Mouse (Mus musculus): ENCODE data around the gene Ikzf3. TPM values are rescaled to one million over a fixed set of nuclear protein-coding genes. Genes with fewer than 3 reads are reported as not detected.

Gene Ikzf3
- polyA plus RNA-seq, 1 experiment from 2014 or later, result 0.05 TPM

- H3K9me3 ChIP-seq (replicated peaks), result no peaks in the 10 kb centered on the region
- H3K4me2 ChIP-seq, result no peak overlapping the region
- H3K27me3 ChIP-seq, result no peaks in the 10 kb centered on the region
- H3K4me1 ChIP-seq (replicated peaks), result peaks cover 6% of the 10 kb centered on the region; the same call in 1 of the 2 replicates
- H3K4me3 ChIP-seq, result no peak overlapping the region
- WGBS, result 66% methylated on average over 13 of the region's 13 CpGs
- H3K36me3 ChIP-seq, result no peaks in the 10 kb centered on the region
- H3K27ac ChIP-seq, result no peak overlapping the region
- no peak overlapping the region for H3K9ac ChIP-seq
- no peak for ATAC-seq (replicated peaks; ENCODE audit: insufficient number of reproducible peaks, insufficient read depth, low FRiP score, low read depth)
These were observed 18.1 kb upstream of the Ikzf3 start for GRCm38 (mm10) chr11:98563921-98564414.

DNA sequence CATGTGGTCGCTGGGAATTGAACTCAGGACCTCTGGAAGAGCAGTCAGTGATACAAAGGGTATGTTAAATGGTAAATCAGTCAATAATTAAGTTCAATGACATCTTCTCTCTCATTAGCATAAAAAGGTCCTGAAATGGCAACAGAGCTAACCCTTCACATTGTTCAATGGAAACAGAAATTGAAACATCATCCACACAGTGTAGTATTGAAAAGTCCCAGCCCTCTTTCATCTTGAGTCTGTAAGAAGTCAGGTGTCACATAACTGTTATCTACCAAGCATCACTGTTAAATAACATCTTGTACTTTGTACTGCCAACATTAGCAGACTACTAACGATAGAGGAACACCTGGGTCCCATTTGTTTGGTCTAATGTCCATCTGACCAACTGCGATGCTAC, 17.2 kb upstream of the Ikzf3 start:
- 76% methylated on average over 3 of the region's 3 CpGs for WGBS
- peaks cover 6% of the 10 kb centered on the region; the same call in 1 of the 2 replicates for H3K4me1 ChIP-seq (replicated peaks)

DNA sequence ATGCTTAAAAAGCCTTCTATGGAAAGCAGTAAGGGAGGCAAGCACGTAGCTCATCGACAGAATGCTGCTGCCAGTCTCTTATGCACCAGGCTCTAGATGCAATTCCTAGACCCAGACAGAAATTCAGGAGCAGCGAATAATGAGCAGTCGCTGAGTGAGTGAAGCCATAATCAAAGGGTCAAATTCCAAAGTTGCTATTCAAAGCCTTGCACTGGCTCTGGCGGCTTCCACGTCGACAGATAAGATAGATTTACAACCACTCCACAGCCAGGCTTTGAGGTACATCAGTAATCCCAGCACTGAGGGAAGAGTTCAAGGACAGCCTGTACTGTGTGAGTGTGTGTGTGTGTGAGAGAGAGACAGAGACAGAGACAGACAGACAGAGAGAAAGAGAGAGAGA, 15.1 kb upstream of the Ikzf3 start:
- H3K4me3 ChIP-seq, result no peak overlapping the region
- 18% methylated on average over 7 of the region's 7 CpGs for WGBS
- ATAC-seq (replicated peaks; ENCODE audit: insufficient number of reproducible peaks, insufficient read depth, low FRiP score, low read depth), result no peak
- no peak overlapping the region for H3K4me2 ChIP-seq
- 0 out of 2 replicates have a peak overlapping the region, but pooled peaks have one; percentile 21 for H3K27ac ChIP-seq
- no peaks in the 10 kb centered on the region for H3K9me3 ChIP-seq (replicated peaks)
- no peaks in the 10 kb centered on the region for H3K27me3 ChIP-seq
- no peaks in the 10 kb centered on the region for H3K36me3 ChIP-seq
- no peak overlapping the region for H3K9ac ChIP-seq
- H3K4me1 ChIP-seq (replicated peaks), result peaks cover 6% of the 10 kb centered on the region; the same call in 1 of the 2 replicates

More for the DNA sequence above, 17.2 kb upstream of the Ikzf3 start:
- H3K4me2 ChIP-seq, result no peak overlapping the region
- H3K9me3 ChIP-seq (replicated peaks), result no peaks in the 10 kb centered on the region
- no peak overlapping the region for H3K4me3 ChIP-seq
- ATAC-seq (replicated peaks; ENCODE audit: insufficient number of reproducible peaks, insufficient read depth, low FRiP score, low read depth), result no peak
- H3K9ac ChIP-seq, result no peak overlapping the region
- H3K27ac ChIP-seq, result no peak overlapping the region
- H3K36me3 ChIP-seq, result no peaks in the 10 kb centered on the region
- H3K27me3 ChIP-seq, result no peaks in the 10 kb centered on the region

DNA sequence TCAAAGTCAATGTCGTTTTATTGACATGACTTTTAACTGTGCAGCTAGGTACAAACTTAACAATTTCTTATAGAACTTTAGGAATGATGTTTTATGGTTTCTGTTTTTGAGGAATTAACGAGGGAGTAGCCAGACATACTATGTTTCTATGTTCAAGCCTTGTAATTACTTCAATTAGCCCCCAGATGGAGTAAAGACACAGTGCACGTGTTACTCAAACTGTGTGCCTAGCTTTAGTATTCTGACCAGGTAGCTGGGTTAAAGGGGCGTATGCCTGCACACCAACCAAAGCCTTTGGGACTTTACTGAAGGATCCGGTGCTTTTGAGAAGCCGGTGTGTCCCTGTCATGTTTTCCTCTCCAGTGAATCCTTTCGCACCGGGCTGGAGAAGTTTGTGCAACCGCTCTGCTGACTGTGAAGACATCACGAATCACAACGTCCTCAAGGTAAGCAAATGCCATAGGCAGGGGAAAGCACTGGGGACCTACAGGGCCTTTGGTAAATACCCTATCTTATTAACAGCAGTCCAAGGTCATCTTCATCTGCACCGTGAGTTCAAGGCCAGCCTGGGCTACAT, 9.4 kb upstream of the Ikzf3 start:
- ATAC-seq (replicated peaks; ENCODE audit: insufficient number of reproducible peaks, insufficient read depth, low FRiP score, low read depth), result no peak
- WGBS, result 68% methylated on average over 12 of the region's 12 CpGs
- H3K27ac ChIP-seq, result no peak overlapping the region
- peaks cover 4% of the 10 kb centered on the region for H3K27me3 ChIP-seq
- H3K4me3 ChIP-seq, result no peak overlapping the region
- no peak overlapping the region for H3K4me2 ChIP-seq
- H3K4me1 ChIP-seq (replicated peaks), result peaks cover 7% of the 10 kb centered on the region
- no peaks in the 10 kb centered on the region for H3K9me3 ChIP-seq (replicated peaks)
- no peaks in the 10 kb centered on the region for H3K36me3 ChIP-seq
- no peak overlapping the region for H3K9ac ChIP-seq

- Histone ChIP-seq H3K4me3 (no peak overlapping the region), H3K4me2 (no peak overlapping the region), H3K9me3 (replicated peaks) (no peaks in the 10 kb centered on the region), H3K9ac (no peak overlapping the region), H3K27me3 (peaks cover 16% of the 10 kb centered on the region), H3K36me3 (no peaks in the 10 kb centered on the region), H3K27ac (no peak overlapping the region), H3K4me1 (replicated peaks) (peaks cover 7% of the 10 kb centered on the region)
- 84% methylated on average over 4 of the region's 4 CpGs for WGBS
- ATAC-seq (replicated peaks; ENCODE audit: insufficient number of reproducible peaks, insufficient read depth, low FRiP score, low read depth), result no peak
These were observed 8.1 kb upstream of the Ikzf3 start for GRCm38 (mm10) chr11:98553966-98554365.

- peak; percentile 96 for ATAC-seq (replicated peaks; ENCODE audit: insufficient number of reproducible peaks, insufficient read depth, low FRiP score, low read depth)
These were observed 5.4 kb upstream of the Ikzf3 start, which contains the start of gene Zpbp2 for GRCm38 (mm10) chr11:98550975-98551828. Gene Zpbp2, plus strand, starts transcription at chr11:98551097.

GRCm38 (mm10) chr11:98550311-98550974, 4.6 kb upstream of the Ikzf3 start:
- peak overlapping the region; percentile 68 for H3K4me2 ChIP-seq
- peaks cover 14% of the 10 kb centered on the region for H3K4me1 ChIP-seq (replicated peaks)
- H3K27me3 ChIP-seq, result peaks cover 49% of the 10 kb centered on the region
- H3K36me3 ChIP-seq, result no peaks in the 10 kb centered on the region
- 17% methylated on average over 20 of the region's 20 CpGs for WGBS
- H3K9me3 ChIP-seq (replicated peaks), result no peaks in the 10 kb centered on the region
- ATAC-seq (replicated peaks; ENCODE audit: insufficient number of reproducible peaks, insufficient read depth, low FRiP score, low read depth), result no peak
- H3K27ac ChIP-seq, result no peak overlapping the region
- peak overlapping the region; percentile 76 for H3K4me3 ChIP-seq
- H3K9ac ChIP-seq, result peak overlapping the region; percentile 69; the same call in 1 of the 2 replicates

More at GRCm38 (mm10) chr11:98550975-98551828, 5.4 kb upstream of the Ikzf3 start, which contains the start of gene Zpbp2:
- H3K4me2 ChIP-seq, result peak within 1 kb of the TSS; percentile 68
- H3K27me3 ChIP-seq, result peaks cover 41% of the 10 kb centered on the region
- H3K27ac ChIP-seq, result peak within 1 kb of the TSS; percentile 85
- peak within 1 kb of the TSS; percentile 76 for H3K4me3 ChIP-seq
- H3K36me3 ChIP-seq, result no peaks in the 10 kb centered on the region
- H3K4me1 ChIP-seq (replicated peaks), result peaks cover 7% of the 10 kb centered on the region
- 2% methylated on average over 51 of the region's 51 CpGs for WGBS
- no peaks in the 10 kb centered on the region for H3K9me3 ChIP-seq (replicated peaks)
- peak within 1 kb of the TSS; percentile 69 for H3K9ac ChIP-seq

- Histone ChIP-seq H3K4me2 (no peak overlapping the region), H3K9me3 (replicated peaks) (no peaks in the 10 kb centered on the region), H3K4me3 (no peak overlapping the region), H3K27me3 (peaks cover 52% of the 10 kb centered on the region), H3K9ac (no peak overlapping the region), H3K27ac (no peak overlapping the region), H3K36me3 (no peaks in the 10 kb centered on the region), H3K4me1 (replicated peaks) (peaks cover 17% of the 10 kb centered on the region)
- 59% methylated on average over 4 of the region's 4 CpGs for WGBS
- ATAC-seq (replicated peaks; ENCODE audit: insufficient number of reproducible peaks, insufficient read depth, low FRiP score, low read depth), result no peak
These were observed 3.5 kb upstream of the Ikzf3 start for GRCm38 (mm10) chr11:98549363-98549762.

GRCm38 (mm10) chr11:98547308-98547693, 1.5 kb upstream of the Ikzf3 start:
- H3K4me2 ChIP-seq, result no peak overlapping the region
- H3K9me3 ChIP-seq (replicated peaks), result no peaks in the 10 kb centered on the region
- peaks cover 69% of the 10 kb centered on the region for H3K27me3 ChIP-seq
- ATAC-seq (replicated peaks; ENCODE audit: insufficient number of reproducible peaks, insufficient read depth, low FRiP score, low read depth), result no peak
- no peak overlapping the region for H3K4me3 ChIP-seq
- WGBS, result 58% methylated on average over 3 of the region's 3 CpGs
- peaks cover 17% of the 10 kb centered on the region for H3K4me1 ChIP-seq (replicated peaks)
- no peak overlapping the region for H3K27ac ChIP-seq
- no peak overlapping the region for H3K9ac ChIP-seq
- no peaks in the 10 kb centered on the region for H3K36me3 ChIP-seq

- 43% methylated on average over 12 of the region's 12 CpGs for WGBS
These were observed 887 bp upstream of the Ikzf3 start for GRCm38 (mm10) chr11:98546529-98547307.

More at GRCm38 (mm10) chr11:98546529-98547307, 887 bp upstream of the Ikzf3 start:
- no peak overlapping the region for H3K27ac ChIP-seq
- H3K4me2 ChIP-seq, result no peak overlapping the region
- H3K36me3 ChIP-seq, result no peaks in the 10 kb centered on the region
- H3K4me3 ChIP-seq, result no peak overlapping the region
- H3K4me1 ChIP-seq (replicated peaks), result peaks cover 17% of the 10 kb centered on the region
- H3K9ac ChIP-seq, result no peak overlapping the region
- no peaks in the 10 kb centered on the region for H3K9me3 ChIP-seq (replicated peaks)
- H3K27me3 ChIP-seq, result peaks cover 75% of the 10 kb centered on the region
- no peak for ATAC-seq (replicated peaks; ENCODE audit: insufficient number of reproducible peaks, insufficient read depth, low FRiP score, low read depth)
